Mouse (Mus musculus) adrenal gland, postnatal 14 days (tissue): Measurements from ENCODE around the gene Slc7a5. TPM values are rescaled to one million over a fixed set of nuclear protein-coding genes. Genes with fewer than 3 reads are reported as not detected.

Source experiments
- DNase-seq: peaks from one replicate; pipeline ENCODE4 v3.0.0; 2021; ENCODE audit warnings: mixed read lengths
- total RNA-seq: library from RNA; stranded (reverse); gene quantifications from 2 replicates; pipeline ENCODE4 v1.2.3, GENCODE M21; 2021

Slc7a5 gene
- total RNA-seq, 1 experiment from 2014 or later = 41.4 TPM

DNA sequence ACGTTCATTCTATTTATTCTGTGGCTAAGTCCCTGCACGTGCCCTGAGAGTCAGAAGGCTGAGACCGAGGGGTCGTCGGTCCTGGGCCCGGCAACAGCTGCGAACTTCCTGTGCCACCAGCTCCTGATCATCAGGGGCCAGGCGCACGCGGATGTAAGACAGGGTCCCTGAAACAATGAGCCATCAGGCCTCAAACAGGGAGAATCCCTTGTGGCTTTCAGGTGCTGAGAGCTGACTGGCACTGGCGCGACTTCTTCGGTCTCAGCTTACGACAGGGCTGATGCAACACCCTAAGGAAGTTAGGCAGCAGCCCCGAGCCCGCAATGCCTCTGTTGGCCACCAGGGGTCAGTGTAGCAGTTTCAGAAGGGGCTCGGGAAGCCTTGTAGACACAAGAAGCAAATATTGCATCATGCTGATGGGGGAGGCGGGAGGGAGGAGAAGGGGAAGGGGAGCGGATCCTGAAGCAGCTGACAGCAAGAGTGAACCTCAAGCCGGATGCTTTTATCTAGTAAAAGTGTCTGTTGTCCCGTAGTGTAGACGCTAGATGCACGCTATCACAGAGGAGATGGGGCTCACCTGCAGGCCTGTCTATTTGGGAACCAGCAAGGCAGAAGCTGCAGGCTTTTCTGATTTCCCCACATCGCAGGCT lies 56.5 kb downstream of the Slc7a5 start:
- DNase-seq = peak; percentile 98

DNA sequence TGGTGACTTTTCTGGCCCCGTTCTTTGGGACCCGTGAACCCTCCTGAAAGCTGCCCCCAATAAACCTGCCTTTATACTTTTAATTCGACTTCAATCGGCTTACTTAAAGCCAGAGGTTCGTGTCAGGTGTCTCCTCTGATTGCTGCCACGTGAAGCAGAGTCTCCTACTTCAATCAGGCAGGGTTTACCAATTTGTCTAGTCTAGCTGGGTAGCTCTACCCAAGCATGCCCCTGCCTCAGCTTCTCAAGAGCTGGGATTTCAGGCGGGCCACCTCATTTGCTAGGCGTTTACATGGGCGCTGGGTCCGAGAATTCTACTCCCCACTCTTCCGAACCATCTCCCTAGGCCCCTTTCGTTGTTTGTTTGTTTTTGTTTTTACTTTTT lies 57.1 kb downstream of the Slc7a5 start:
- DNase-seq = no peak

DNA sequence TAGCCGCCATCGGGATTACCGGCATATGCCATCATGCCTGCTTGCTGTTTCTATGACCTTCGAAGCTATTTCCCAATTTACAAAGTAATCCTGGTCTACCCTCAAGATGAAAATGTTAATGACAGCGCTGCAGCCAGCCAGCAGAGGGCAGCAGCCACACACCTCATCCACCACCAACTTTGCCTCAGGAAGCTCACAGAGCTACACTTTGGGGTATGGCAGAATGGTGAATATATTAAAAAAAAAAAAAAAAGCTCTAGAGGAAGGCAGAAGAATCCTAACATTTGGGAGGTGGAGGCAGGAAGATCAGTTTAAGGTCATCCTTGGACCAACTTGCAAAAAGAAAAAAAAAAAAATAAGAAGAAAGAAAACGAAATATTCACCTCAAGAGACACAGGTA lies 57.5 kb downstream of the Slc7a5 start:
- DNase-seq = peak; percentile 81

- no peak for DNase-seq
Measured at GRCm38 (mm10) chr8:121849303-121849702, 58.2 kb downstream of the Slc7a5 start.

- no peak for DNase-seq
Measured at GRCm38 (mm10) chr8:121848495-121848894, 59.0 kb downstream of the Slc7a5 start.

GRCm38 (mm10) chr8:121847987-121848386 lies 59.5 kb downstream of the Slc7a5 start:
- DNase-seq = no peak

DNA sequence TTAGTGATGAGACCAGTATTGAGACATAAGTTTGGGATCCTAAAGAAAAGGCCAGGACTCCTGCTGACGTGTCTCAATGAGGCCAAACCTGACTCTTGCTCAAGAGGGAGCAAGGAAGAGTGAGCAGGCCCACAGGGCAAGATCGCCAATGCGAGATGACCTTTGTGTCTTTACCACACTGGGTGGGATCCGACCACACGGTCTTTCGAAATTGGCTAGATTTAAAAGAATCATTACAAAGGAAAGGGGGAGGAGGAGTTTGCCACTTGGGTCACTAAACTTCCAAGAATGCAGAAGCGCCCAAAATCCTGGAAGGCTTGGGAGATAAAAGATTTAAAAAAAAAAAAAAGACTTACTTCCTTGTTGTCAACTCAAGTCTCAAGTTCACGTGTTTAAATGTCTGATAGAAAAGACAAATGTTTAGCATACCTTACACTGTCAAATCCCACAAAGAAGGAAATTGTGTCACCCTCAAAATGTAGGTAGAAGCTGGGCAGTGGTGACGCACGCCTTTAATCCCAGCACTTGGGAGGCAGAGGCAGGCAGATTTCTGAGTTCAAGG lies 60.2 kb downstream of the Slc7a5 start:
- no peak for DNase-seq

- DNase-seq = no peak
Measured at GRCm38 (mm10) chr8:121846815-121847214, 60.7 kb downstream of the Slc7a5 start.

DNA sequence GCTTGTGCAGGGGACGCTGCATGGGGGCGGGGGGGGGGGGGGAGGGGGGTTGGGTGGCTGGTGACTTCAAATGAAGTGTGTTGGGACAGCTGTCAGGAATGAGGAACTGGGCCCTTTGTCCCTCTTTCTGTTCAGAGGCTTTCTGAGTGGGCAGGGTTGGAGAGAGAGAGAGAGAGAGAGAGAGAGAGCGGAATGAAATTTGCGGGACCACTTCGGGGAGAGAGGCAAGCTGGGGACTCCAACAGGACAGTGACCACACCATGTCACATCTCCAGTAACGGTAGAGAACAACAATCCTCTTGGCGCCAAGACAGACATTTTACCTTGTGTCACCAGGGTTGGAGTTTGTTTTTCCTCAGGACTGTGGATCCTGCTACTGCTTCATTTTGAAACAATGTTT lies 62.7 kb downstream of the Slc7a5 start:
- peak; percentile 1 for DNase-seq

- no peak for DNase-seq
Measured at GRCm38 (mm10) chr8:121843184-121843733, 64.2 kb downstream of the Slc7a5 start.

- DNase-seq = peak; percentile 2
Measured at GRCm38 (mm10) chr8:121842064-121842955, 65.2 kb downstream of the Slc7a5 start.

GRCm38 (mm10) chr8:121841242-121841641 lies 66.3 kb downstream of the Slc7a5 start:
- peak; percentile 85 for DNase-seq

DNA sequence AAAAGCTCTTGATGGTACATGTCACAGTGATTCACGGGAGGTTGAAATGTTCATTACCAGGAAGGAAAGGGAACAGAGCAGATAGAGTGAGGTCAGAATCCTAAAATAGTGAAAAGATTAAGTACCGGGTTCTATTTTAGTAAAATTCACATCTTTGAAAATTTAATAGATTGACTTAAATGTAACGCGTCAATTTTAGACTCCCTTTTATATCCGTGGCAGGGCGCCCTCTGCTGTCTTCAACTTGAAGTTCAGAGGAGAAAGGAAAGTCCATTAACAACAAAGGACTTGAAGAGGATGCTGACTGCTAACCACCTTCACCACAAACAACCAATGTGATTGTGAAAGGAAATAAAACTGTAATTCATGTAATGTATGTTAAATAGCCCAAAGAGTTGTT lies 75.0 kb downstream of the Slc7a5 start:
- peak; percentile 79 for DNase-seq

GRCm38 (mm10) chr8:121832061-121832460 lies 75.4 kb downstream of the Slc7a5 start:
- DNase-seq = no peak

Other genes with a start within 250 kb of the Slc7a5 start
- 2.1 and 2.7 TPM in 2 replicates for gene Jph3, start 178.1 kb downstream of the Slc7a5 start, total RNA-seq
- 20.4 and 22.3 TPM in 2 replicates for gene Klhdc4, start 78.1 kb downstream of the Slc7a5 start, total RNA-seq
- gene Car5a, start 37.2 kb upstream of the Slc7a5 start, total RNA-seq = 0.30 and 6.4 TPM in 2 replicates
- 30.4 and 31.2 TPM in 2 replicates for gene Banp, start 42.1 kb upstream of the Slc7a5 start, total RNA-seq